Mouse (Mus musculus): ENCODE measurements around the gene Pde10a.
A peak's percentile ranks its signal among the peaks of the same experiment; 100 is the strongest.

Pde10a gene

DNA sequence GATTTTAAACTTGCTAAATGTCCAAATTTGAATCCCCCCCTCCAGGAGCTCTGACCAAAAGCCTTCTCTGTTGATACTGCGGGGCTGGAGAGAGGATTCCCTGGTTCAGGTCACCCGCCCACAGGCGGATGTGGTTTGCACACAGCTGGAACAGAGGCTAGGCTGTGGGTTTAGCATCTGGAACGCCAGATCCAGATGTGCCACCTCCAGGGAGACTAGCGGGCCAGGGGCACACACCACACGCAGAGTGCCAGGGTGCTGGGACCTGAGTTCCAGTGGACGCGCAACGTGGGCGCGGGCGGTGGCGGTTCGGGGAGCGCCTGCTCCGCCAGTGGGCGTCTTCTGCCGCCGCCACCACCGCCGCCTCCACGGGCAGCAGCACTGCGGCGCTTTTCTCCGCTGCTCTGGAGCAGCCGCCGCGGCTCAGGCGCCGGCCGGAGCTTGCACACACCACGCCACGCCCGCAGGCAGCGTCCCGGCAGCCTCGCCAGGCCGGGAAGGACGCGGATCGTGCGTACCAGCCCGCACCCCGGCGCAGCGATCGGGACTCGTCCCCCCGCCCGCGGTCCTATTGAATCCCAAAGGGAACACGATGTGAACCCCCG is 275.4 kb downstream of the Pde10a start:
- DNase-seq (ENCODE audit: low spot score in 2 of 2) = peak in 1 of 2 experiments; percentile 49

DNA sequence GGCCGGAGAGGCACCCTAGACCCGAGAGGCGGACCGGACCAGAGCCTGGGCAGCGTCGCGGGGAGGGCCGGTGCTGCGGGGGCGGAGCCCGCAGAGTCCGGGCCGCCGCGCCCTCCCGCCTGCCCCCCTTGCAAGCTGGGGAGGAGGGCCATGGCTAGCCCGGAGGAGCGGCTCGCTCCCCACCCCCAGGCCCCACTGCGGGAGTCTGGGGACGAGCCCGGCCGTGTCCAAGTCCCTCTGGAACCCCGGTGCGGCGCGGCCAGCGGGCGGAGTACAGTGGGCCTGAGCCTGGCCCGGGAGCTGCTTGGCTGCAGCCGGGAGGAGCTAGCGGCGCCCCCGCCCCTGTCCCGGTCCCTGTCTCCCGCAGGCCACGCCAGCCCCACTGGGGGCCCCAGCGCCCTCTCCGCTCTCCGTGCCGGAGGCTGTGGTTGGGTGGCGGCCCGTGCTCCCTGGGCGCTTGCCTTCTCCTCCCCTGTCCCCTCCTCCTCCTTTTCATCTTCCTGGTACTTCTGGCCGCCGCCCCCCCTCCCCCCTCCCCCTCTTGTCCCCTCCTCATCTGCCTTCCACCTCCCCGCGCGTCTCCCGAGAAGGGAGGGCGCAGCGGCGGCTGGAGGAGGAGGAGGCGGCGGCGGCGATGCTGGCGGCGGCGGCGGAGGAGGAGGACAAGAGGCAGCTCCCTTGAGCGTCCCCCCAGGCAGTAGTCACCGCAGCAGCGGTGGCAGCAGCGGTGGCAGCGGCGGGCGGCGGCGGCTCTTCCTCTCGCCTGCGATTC is 276.1 kb downstream of the Pde10a start:
- DNase-seq (ENCODE audit: low spot score in 2 of 2) = peak in 1 of 2 experiments; percentile 57

DNA sequence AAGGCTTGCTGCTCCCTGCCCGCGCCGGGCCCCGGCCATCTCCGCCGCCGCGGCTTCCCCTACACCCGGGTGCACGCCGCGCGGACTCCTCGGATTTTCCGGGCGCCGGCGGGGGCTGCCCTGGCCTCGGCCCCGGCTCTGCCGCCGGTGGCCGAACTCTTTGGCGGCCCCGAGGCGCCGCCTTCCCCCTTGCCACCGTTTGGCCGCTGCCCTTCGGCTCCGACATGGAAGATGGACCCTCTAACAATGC is 276.6 kb downstream of the Pde10a start:
- DNase-seq (ENCODE audit: low spot score in 2 of 2) = no peak

DNA sequence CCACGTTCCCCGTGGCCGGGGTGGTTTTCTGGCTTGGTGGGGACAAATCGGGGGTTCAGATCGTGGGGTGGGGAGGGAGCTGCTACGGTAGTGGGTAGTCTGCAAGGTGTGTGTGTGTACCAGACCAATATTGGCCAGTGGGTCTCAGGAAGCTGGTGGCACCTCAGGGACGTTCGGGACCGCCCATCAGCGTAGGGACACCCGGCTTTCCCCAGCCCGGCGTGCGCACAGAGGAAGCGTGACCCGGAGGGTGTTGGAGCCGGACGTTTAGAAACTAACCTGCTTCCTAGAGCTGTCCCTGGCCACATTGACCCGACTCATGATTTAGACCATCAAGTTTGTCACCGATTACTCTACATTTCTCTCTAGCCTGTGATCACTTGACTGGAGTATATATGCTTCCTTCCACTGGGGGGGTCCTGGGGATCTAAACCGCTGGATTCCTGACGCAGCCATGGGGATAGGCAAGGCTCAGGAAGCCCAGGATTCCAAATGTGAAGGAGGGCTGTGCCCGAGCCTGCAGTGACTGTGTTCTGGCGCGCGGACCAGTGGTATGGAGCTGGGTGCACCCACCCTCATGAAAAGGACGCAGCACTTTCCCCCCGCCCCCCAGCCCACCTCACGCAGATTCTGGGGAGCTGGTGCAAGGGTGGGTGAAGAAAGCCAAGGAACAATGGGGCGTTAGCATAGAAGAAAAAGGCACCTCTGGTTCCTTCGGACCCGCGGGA is 277.2 kb downstream of the Pde10a start:
- DNase-seq (ENCODE audit: low spot score in 2 of 2) = no peak

DNA sequence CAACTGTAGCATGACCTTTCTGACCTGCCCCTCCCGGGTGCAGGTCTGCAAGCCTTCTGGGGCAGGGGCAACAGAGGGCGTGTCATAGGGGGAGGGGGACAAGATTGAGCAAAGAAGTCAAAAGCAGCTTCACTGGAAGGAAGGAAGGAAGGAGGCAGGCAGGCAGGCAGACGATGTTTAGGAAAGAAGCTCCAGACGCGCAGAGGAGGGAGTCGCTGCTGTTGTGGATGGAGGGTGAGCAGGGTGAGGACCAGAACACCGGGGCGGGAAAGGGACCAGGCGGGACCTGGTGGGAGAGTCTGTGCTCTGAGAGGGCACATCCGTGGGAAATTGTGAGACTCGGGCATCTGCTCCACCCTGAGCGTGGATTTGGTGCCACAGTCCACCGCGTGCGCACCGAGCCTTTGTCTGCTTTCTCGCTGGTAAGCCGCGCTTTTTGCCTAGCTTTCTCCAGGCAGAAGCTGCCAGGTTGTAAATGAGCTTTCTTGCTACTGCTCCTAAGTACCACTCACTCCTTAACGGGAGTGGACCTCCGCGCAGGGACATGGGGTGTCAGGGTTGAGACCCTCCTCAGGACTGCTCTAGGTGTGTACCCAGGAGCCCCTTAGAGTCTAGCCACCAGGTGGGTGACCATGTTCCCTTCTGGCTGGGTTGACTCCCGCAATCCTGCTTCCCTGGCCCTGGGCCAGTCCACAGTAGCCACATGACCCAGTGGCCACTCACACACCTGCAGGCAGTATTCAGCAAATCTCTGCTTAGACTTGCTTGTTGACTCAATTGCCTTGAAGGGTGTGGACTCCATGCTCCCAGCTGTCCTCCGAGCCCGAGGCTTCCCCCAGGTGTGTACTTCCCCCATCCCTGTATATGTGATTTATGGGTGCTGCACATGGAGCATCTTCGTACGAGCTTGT is 278.0 kb downstream of the Pde10a start:
- no peak for DNase-seq (ENCODE audit: low spot score in 2 of 2)

DNA sequence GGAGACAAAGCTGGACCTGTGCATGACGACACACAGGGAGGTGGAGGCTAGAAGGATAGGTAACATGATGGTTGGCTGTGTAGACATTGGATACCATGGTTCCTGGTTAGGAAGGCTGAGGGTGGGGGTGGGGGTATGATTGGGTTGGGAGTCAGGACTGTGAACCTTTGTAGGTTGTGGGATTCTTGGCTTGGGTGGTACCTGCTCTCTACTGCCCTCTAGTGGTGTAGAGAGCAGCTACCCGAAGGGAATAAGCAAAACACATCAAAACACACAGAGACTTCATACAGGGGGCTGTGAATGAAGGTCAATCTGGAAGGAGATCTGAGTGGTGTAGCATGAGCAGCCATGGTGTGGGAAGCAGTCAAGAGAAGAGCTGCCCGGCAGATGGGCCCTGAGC is 282.2 kb downstream of the Pde10a start:
- no peak for DNase-seq (ENCODE audit: low spot score in 2 of 2)

DNA sequence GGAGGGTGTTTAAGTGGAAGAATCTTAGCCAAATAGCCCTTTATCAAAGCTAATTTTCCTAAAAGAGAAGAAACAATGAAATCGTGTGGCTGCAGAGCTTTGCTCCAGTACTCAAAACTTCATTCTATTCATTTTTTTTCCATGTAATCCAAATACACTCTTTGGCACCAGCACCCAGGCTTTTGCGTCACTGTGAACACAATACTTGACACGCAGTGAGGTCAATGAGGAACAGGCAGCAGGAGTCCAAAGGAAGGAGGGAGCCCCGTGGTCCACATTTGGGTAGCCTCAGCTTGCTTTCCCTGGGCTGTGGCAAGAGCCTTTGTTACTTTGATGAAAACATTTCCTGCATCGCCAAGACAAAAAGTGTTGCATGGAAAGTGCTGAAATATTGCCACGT is 284.6 kb downstream of the Pde10a start:
- no peak for DNase-seq (ENCODE audit: low spot score in 2 of 2)

DNA sequence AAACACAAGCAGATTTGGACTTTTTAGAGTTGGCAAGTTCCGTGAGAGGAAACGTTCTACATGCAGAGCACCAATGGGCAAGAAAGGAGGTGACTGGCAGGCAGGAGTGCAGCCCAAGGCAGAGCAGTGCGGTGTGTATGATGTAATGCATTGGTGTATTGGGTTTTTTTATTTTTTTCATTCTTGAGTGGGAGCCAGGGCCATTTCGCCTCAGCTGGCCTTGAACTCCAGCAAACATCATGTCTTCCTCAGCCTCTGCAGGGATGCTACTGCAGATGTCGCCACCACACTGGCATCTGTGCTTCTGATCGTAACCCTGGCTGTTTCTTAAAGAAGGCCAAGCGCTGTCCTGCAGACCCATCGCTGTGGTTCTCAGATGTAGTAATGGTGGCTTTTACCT is 285.0 kb downstream of the Pde10a start:
- no peak for DNase-seq (ENCODE audit: low spot score in 2 of 2)

DNA sequence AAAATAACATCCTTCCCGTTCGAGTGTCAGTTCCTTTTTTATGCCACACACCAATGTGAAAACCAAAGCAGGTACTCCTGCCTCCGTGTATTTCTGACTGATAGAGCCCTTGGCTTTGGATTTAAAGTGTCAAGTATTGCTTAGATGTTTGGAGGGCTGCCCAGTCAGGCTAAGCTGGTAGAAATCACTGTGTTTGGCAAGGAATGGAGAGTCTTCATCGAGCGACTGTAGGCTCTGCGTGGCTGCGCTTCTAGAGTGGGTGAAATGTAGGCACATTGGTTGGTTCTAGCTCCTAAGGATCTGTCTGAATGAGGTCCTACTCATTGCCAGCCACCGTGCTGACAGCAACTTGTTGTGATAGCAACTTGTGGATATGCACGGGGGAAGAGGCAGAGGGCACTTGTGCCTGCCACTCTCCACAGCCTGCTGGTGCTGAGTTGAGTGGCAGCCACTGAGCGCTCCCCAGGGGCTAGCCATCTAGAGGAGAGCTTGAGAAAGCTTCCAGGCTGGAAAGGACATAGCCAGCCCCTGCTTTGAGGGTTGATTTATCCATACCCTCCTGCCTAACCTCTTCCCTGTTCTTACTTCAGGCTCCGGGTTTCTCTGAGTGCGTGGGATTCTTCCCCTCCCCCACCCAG is 287.2 kb downstream of the Pde10a start:
- DNase-seq (ENCODE audit: low spot score in 2 of 2) = no peak

DNA sequence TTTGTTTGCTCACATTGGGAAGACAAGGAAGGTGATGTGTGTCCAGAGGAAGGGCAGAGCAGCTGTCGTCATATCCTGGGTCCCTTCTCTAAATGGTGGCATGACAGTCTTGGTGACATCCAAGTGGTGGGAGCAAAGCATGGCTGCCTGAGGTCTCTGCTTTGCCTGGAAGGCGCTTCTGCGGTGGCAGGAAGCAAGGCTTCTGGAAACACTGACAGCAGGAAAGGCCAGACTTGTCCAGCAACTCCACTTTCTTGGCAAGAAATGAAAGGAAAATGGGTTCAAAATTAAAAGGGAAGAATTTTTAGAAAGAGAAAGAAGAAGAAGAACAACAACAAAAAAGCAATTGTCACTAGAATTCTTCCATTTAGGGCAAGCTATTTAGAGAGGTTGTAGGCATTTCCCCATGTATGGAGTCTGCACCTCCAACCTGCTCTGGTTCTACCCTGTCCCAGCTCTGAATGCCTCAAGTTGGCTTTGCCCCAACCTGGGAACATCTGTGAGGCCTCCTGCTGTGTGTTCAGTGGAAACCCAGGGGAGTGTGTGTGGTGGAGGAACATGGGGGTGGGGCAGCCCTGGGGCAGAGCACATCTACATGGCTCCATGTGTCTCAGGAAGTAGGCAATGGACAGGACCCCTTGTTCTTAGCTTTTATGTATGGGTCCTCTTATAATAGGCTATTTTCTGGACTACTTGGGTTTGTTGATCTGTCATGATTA is 288.8 kb downstream of the Pde10a start:
- DNase-seq (ENCODE audit: low spot score in 2 of 2) = no peak

DNA sequence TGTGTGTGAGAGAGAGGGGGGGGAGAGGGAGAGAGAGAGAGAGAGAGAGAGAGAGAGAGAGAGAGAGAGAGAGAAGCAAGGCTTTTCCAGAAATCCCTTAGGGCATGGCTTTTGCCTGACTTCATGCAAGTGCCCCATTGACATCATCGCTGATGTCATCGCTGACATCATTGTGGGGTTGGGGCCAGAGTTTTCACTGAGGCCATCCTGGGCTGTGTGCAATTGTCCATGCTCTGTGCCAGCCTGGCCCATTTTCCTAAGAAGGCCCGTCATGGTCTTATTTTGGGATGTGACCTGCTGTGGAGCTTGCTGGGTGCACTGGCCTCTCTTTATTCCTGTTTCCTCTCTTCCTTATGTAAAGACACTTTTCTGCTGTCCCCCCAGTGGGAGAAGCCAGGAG is 290.2 kb downstream of the Pde10a start:
- no peak for DNase-seq (ENCODE audit: low spot score in 2 of 2)

DNA sequence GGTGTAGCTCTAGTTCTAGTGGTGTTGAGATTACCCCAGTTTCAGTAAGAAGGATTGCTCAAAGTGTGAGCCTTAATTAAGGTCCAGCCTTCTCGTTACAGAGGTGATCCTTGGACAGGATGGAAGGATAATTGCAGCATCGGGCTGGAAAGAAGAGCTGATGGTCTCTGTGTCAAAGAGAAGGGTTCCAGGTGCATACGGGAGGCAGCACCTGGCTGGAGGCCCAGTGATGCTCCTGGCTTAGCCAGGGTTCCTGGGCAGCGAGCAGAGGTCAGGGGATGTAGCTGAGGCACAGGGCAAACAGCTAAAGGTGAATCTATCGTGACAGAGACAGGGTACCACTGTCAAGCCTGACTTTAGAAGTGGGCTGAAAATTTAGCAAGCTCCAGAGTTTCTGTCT is 290.7 kb downstream of the Pde10a start:
- no peak for DNase-seq (ENCODE audit: low spot score in 2 of 2)

DNA sequence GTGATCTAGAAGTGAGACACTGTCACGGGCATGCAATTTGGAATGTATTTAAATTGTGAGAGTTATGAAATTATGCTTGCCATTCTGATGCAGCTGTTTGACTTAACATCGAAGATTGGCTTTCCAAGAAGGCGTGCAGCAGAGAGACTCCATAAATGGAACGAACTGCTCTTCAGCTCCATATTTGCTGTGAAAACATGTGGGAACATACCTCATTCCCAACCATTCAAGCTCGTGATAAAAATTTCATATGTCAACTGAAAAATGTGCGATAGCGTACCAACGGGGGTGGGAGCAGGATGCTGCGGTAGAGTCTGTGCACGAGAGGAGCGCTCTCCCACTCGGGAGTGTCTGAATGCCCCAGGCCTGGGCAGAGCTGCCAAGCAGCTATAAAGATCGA is 293.5 kb downstream of the Pde10a start:
- DNase-seq (ENCODE audit: low spot score in 2 of 2) = no peak

DNA sequence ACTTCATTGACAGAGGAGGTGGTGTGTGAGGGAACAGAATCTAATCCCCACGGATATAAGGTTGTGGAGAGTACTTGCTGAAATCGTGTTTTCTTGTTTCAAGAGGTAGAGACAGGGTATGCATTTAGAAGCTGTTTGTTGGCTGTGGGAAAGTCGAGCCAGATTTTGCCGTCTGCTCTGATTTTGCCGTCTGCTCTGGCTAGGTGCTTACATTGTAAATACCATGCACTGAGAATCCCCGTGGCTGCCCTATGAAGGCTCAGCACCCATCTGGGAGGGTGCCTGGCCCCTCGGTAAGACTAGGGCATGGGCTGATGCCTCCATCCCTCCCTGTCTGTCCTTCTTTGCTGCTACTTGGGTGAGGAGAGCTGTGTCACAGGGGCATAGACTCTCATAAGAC is 298.4 kb downstream of the Pde10a start:
- no peak for DNase-seq (ENCODE audit: low spot score in 2 of 2)

DNA sequence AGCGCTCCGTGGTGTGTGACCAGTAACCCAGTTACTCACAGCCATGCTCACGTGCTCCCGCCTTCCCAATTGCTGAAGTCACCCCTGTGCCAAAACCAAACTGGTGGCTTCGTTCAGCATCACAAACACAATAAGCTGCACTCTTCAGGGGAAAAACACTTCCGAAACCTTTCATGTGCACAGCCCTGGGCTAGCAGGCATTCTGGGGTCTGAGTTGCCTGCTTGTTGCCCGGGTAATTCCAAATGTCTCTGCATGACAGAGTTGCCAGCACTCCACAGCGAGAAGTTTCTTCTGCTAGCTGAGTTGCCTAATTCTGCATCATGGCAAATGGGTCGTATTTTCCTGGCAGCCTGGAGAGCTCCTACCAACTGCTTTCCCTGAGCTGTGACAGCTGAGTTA is 302.0 kb downstream of the Pde10a start:
- no peak for DNase-seq (ENCODE audit: low spot score in 2 of 2)

DNA sequence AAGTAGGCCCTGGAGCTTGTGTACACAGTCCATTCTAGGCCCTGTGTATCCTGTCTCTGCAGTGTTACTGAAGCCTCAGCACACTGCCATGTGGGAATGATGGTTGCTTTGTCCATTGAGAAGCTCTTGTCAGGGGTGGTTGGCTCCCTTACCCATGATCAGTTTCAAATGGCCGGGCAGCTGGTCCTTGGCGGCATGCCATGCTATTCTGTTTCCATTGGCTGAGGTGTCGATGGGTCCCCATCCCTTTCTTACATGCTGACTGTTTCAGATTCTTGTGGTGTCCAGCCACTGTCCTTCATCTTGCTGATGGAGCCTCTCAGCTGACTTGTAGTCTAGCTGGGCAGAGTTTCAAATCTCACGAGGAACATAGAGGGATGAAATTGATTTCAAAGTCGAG is 305.8 kb downstream of the Pde10a start:
- no peak for DNase-seq (ENCODE audit: low spot score in 2 of 2)

DNA sequence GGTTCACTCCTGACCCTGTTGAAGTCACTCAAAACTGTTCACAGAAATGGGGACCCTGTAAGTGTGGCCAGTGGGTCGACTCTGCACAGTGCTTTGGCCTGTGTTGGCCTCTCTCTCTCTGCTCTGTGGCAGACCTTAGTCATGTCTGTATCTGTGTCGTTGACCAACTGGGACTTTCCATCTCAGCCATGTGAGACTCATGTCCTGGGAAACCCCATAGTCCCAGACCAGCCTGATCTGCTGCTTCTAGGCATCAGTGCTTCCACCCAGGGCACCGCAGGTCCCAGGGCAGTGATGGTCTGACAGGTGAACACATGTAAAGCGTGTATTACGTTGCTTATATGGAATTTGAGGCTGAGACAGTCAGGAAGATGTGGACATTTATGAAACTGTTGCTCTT is 311.1 kb downstream of the Pde10a start:
- DNase-seq (ENCODE audit: low spot score in 2 of 2) = no peak

DNA sequence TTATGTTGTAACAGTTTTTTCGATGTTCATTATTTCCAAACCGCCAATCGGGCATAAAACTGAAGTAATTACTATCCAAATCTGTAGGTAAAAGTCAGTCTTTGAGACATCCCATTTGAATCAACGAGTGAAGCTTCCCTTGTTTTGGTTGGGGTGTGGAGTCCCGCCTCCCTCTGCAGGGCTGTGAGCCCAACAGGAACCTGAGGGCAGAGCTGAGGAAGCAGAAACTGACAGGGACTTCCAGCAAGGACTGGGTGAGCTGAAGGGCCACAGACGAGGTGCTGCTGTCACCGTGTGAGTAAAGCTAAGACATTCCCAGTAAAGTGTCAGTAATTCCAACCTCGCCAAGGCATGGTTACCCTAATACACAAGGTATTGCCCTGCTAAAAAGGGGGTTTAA is 313.1 kb downstream of the Pde10a start:
- DNase-seq (ENCODE audit: low spot score in 2 of 2) = no peak

DNA sequence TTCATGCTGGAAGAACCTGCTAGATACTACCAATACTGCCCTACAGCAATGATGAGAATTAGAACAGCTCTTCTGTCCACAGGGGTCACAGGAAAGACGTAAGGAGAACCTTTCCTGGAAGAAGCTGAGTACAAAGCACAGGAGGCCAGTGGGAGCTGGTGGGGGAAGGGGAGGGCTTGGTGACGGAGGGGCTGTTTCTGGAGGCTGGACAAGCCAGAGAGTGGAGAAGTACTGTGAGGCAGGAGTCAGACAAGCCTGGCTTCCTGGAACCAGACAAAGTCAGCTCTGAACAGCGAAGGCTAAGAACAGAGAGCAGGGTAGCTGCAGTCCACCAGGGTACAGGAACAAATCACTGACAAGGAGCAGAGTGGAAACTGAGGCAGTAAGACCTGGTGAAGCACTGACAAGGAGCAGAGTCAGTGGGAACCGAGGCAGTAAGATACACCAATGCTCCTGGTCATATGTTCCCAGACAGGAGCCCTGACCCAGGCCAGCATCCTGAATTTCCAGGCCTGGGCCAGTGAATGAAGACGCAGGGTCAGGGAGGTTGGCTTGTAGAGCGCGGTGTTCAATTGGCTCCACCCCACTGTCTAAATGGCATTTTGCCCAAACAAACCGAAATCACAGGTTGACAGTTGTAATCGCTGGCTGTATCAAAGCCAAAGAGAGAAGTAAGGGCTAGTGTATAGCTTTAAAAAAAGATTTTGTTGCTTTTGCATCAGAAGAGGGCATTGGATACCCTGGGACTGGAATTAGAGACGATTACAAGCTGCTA is 314.3 kb downstream of the Pde10a start:
- DNase-seq (ENCODE audit: low spot score in 2 of 2) = no peak

DNA sequence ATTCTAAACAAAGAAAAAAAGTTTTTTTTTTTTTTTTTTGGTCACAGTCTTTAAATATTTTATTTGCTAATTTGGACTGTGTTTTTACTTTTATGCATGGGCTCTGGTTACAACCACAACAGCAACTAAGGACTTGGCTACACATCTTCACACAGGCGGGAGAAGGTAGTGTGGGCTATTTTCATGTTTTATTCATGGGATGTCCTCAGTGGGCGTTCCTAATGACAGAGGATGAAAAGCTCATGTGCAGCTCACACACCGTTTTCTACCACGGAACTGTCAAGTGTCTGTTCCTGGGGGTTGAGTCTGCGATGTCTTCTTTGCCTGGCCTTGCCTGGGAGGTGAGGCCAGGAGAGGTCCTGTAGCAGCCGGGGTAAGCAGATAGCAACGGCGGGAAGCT is 315.9 kb downstream of the Pde10a start:
- no peak for DNase-seq (ENCODE audit: low spot score in 2 of 2)

Data from frontal cortex, postnatal 14 days (tissue).